Mouse (Mus musculus) G1E (cell line): ENCODE measurements around the gene Usp18. TPM values are rescaled to one million over a fixed set of nuclear protein-coding genes. Genes with fewer than 3 reads are reported as not detected.

Source experiments
- ATAC-seq: 2 replicates; pipeline ENCODE4 v1.8.0; 2016; ENCODE audit warnings: mild to moderate bottlenecking; ENCODE audit not compliant: insufficient number of reproducible peaks, poor library complexity, low FRiP score, severe bottlenecking; ENCODE audit errors: extremely low read depth
- DNase-seq: peaks from one replicate; pipeline ENCODE4 v3.0.0; 2012; ENCODE audit warnings: low spot score
- H3K27me3 ChIP-seq: 2 replicates; pipeline ENCODE4 v1.6.1; 2012; ENCODE audit warnings: mild to moderate bottlenecking, low read length, inconsistent platforms; ENCODE audit not compliant: insufficient read depth
- H3K36me3 ChIP-seq: replicated peaks from 2 replicates; pipeline ENCODE3; 2012; ENCODE audit warnings: mild to moderate bottlenecking, inconsistent platforms
- H3K4me1 ChIP-seq: 2 replicates; pipeline ENCODE4 v1.6.1; 2012; ENCODE audit warnings: low read depth, low read length, inconsistent platforms, mixed read lengths; ENCODE audit not compliant: insufficient read depth
- H3K4me3 ChIP-seq: 2 replicates; pipeline ENCODE4 v1.5.1; 2012; ENCODE audit warnings: low read depth, mild to moderate bottlenecking, inconsistent platforms, low read length, moderate library complexity, mixed read lengths
- H3K9me3 ChIP-seq: replicated peaks from 2 replicates; pipeline ENCODE4 v1.6.1; 2012; ENCODE audit warnings: inconsistent platforms
- CTCF ChIP-seq: IDR thresholded peaks from 2 replicates; pipeline ENCODE4 v1.5.1; 2012; ENCODE audit warnings: low read depth, low read length, inconsistent platforms, mixed read lengths
- GATA1 ChIP-seq: IDR thresholded peaks from 2 replicates; pipeline ENCODE4 v1.6.1; 2012; ENCODE audit warnings: borderline replicate concordance, low read length, inconsistent platforms, mixed read lengths
- GATA2 ChIP-seq: IDR thresholded peaks from 2 replicates; pipeline ENCODE4 v1.6.1; 2012; ENCODE audit warnings: low read depth, low read length, inconsistent platforms, borderline replicate concordance
- POLR2AphosphoS5 ChIP-seq: IDR thresholded peaks from 2 replicates; pipeline ENCODE4 v1.6.1; 2012; ENCODE audit warnings: low read depth, low read length, inconsistent platforms; ENCODE audit not compliant: insufficient replicate concordance
- TAL1 ChIP-seq: conservative IDR thresholded peaks from 2 replicates; pipeline ENCODE4 v1.6.1; 2012; ENCODE audit warnings: low read depth, low read length, inconsistent platforms, mixed read lengths
- polyA plus RNA-seq: library from polyadenylated mRNA; stranded (reverse); fragments of >175 nt; gene quantifications from 2 replicates; pipeline ENCODE4 v1.2.3, GENCODE M21; 2012
- total RNA-seq, 2 experiments: library from RNA; stranded (forward) in 1 of 2; stranded (reverse) in 1 of 2; fragments of 200-1000 nt in 1 of 2; fragments of >200 nt in 1 of 2; fragmentation: Nextera tagmentation in 1 of 2; gene quantifications; 2 replicates each; pipeline ENCODE4 v1.2.3; 2014 to 2017

Usp18 gene
- total and polyA plus RNA-seq, 3 experiments, result 0.41 to 13.8 (median 2.3) TPM

GRCm38 (mm10) chr6:121210149-121210925 is 35.4 kb upstream of the Usp18 start, which contains the start of gene Tuba8:
TSS of gene Tuba8 (plus strand) at chr6:121210696.
- peaks cover 13% of the 10 kb centered on the region for H3K4me1 ChIP-seq
- ATAC-seq, result no peak
- peaks cover 26% of the 10 kb centered on the region for H3K27me3 ChIP-seq
- H3K36me3 ChIP-seq, result no peaks in the 10 kb centered on the region
- DNase-seq, result no peak
- TF ChIP-seq POLR2AphosphoS5 (no peak), CTCF (no peak), TAL1 (no peak), GATA2 (no peak), GATA1 (no peak)
- H3K9me3 ChIP-seq, result peaks cover 4% of the 10 kb centered on the region
- H3K4me3 ChIP-seq, result no peak within 1 kb of the TSS

GRCm38 (mm10) chr6:121210926-121211289 is 34.8 kb upstream of the Usp18 start:
- Histone ChIP-seq H3K4me1 (peaks cover 14% of the 10 kb centered on the region), H3K27me3 (peaks cover 29% of the 10 kb centered on the region), H3K4me3 (no peak overlapping the region), H3K9me3 (peaks cover 4% of the 10 kb centered on the region), H3K36me3 (no peaks in the 10 kb centered on the region)
- ATAC-seq (no peak), DNase-seq (no peak)
- no peak for TF ChIP-seq GATA2
- no peak for TF ChIP-seq GATA1
- no peak for TF ChIP-seq CTCF
- TF ChIP-seq POLR2AphosphoS5, result no peak
- TF ChIP-seq TAL1, result no peak

GRCm38 (mm10) chr6:121211743-121212142 is 34.0 kb upstream of the Usp18 start:
- Histone ChIP-seq H3K4me3 (no peak overlapping the region), H3K4me1 (peaks cover 19% of the 10 kb centered on the region), H3K27me3 (peaks cover 37% of the 10 kb centered on the region), H3K36me3 (no peaks in the 10 kb centered on the region), H3K9me3 (peaks cover 4% of the 10 kb centered on the region)
- ATAC-seq (no peak), DNase-seq (no peak)
- TF ChIP-seq GATA1 (no peak), GATA2 (no peak), POLR2AphosphoS5 (no peak), CTCF (no peak), TAL1 (no peak)

- no peak for ATAC-seq
- H3K27me3 ChIP-seq, result peaks cover 43% of the 10 kb centered on the region
- H3K36me3 ChIP-seq, result no peaks in the 10 kb centered on the region
- no peak for DNase-seq
- TF ChIP-seq GATA2, result no peak
- no peak for TF ChIP-seq CTCF
- no peak for TF ChIP-seq POLR2AphosphoS5
- no peak for TF ChIP-seq GATA1
- no peak for TF ChIP-seq TAL1
- H3K9me3 ChIP-seq, result peaks cover 2% of the 10 kb centered on the region
- H3K4me1 ChIP-seq, result peaks cover 21% of the 10 kb centered on the region
- H3K4me3 ChIP-seq, result no peak overlapping the region
Measured at GRCm38 (mm10) chr6:121212988-121213387, 32.7 kb upstream of the Usp18 start.

- H3K9me3 ChIP-seq, result no peaks in the 10 kb centered on the region
- peaks cover 48% of the 10 kb centered on the region for H3K27me3 ChIP-seq
- ATAC-seq (no peak), DNase-seq (no peak)
- TF ChIP-seq TAL1 (no peak), GATA2 (no peak), POLR2AphosphoS5 (no peak), GATA1 (no peak), CTCF (no peak)
- H3K36me3 ChIP-seq, result no peaks in the 10 kb centered on the region
- H3K4me1 ChIP-seq, result peaks cover 25% of the 10 kb centered on the region
- H3K4me3 ChIP-seq, result no peak overlapping the region
Measured at GRCm38 (mm10) chr6:121214221-121214620, 31.5 kb upstream of the Usp18 start.

- no peaks in the 10 kb centered on the region for H3K36me3 ChIP-seq
- no peaks in the 10 kb centered on the region for H3K9me3 ChIP-seq
- DNase-seq (no peak), ATAC-seq (peak; percentile 55)
- TF ChIP-seq CTCF (no peak), GATA2 (no peak), TAL1 (no peak), POLR2AphosphoS5 (no peak), GATA1 (no peak)
- H3K4me3 ChIP-seq, result no peak overlapping the region
- peaks cover 50% of the 10 kb centered on the region for H3K27me3 ChIP-seq
- H3K4me1 ChIP-seq, result peaks cover 27% of the 10 kb centered on the region
Measured at GRCm38 (mm10) chr6:121214667-121215330, 30.9 kb upstream of the Usp18 start.
